ENCODE assay signal across 8 mouse cellular contexts in genomic region chr14:30624277-30624721, GRCm38 (mm10). TPM values are rescaled to one million over a fixed set of nuclear protein-coding genes. Genes with fewer than 3 reads are reported as not detected.
DNase-seq lines count a peak whose midpoint lies in the region; ATAC-seq lines count a peak whose summit lies in the region.

No protein-coding gene starts in this region.

- peak overlapping the region; percentile 75 for H3K4me3 ChIP-seq in erythroblast, embryonic 14.5 days (replicated peaks)
- peak overlapping the region; percentile 69 for H3K4me3 ChIP-seq in forebrain, embryonic 15.5 days
- H3K4me3 ChIP-seq in liver, embryonic 15.5 days (replicated peaks) = peak overlapping the region; percentile 68

- H3K27me3 ChIP-seq in erythroblast, embryonic 14.5 days (ENCODE audit: control insufficient read depth) = peaks cover 13% of the 10 kb centered on the region
- H3K27me3 ChIP-seq in forebrain, embryonic 15.5 days = no peaks in the 10 kb centered on the region
- H3K27me3 ChIP-seq in liver, embryonic 15.5 days = peaks cover 9% of the 10 kb centered on the region; the same call in 1 of the 2 replicates

- WGBS in forebrain, embryonic 15.5 days = 55% methylated on average over 8 of the region's 8 CpGs
- WGBS in liver, embryonic 15.5 days (ENCODE audit: insufficient replicate concordance) = 26% methylated on average over 8 of the region's 8 CpGs

- peak; percentile 50 for DNase-seq in 416B (ENCODE audit: low read depth)
- DNase-seq in yolk sac, embryonic 10.5 days (ENCODE audit: low spot score) = no peak
- DNase-seq in cerebellum, adult 11-12 months = no peak
- DNase-seq in urinary bladder, postnatal 25 days (ENCODE audit: low spot score) = no peak

- no peaks in the 10 kb centered on the region for H3K9me3 ChIP-seq in erythroblast, embryonic 14.5 days (ENCODE audit: control insufficient read depth, low read length)
- no peaks in the 10 kb centered on the region for H3K9me3 ChIP-seq in forebrain, embryonic 15.5 days
- H3K9me3 ChIP-seq in liver, embryonic 15.5 days (replicated peaks) = no peaks in the 10 kb centered on the region

- peaks cover 2% of the 10 kb centered on the region; the same call in 1 of the 2 replicates for H3K36me3 ChIP-seq in erythroblast, embryonic 14.5 days (ENCODE audit: control insufficient read depth)
- no peaks in the 10 kb centered on the region for H3K36me3 ChIP-seq in forebrain, embryonic 15.5 days
- H3K36me3 ChIP-seq in liver, embryonic 15.5 days (replicated peaks) = no peaks in the 10 kb centered on the region

- H3K9ac ChIP-seq in forebrain, embryonic 15.5 days (replicated peaks) = no peak overlapping the region
- 0 out of 2 replicates have a peak overlapping the region, but pooled peaks have one; percentile 57 for H3K9ac ChIP-seq in liver, embryonic 15.5 days

- peaks cover 35% of the 10 kb centered on the region for H3K4me1 ChIP-seq in erythroblast, embryonic 14.5 days (ENCODE audit: control insufficient read depth)
- peaks cover 21% of the 10 kb centered on the region; the same call in 1 of the 2 replicates for H3K4me1 ChIP-seq in forebrain, embryonic 15.5 days
- H3K4me1 ChIP-seq in liver, embryonic 15.5 days (replicated peaks) = peaks cover 60% of the 10 kb centered on the region

- no peak for ATAC-seq in erythroblast, adult 5-6 weeks (replicated peaks; ENCODE audit: low FRiP score, poor library complexity, severe bottlenecking)
- no peak for ATAC-seq in forebrain, embryonic 15.5 days (replicated peaks)
- no peak for ATAC-seq in liver, embryonic 15.5 days (ENCODE audit: insufficient read depth)

- H3K4me2 ChIP-seq in forebrain, embryonic 15.5 days (replicated peaks) = peak overlapping the region; percentile 71
- H3K4me2 ChIP-seq in liver, embryonic 15.5 days = peak overlapping the region; percentile 92

- no peak overlapping the region for H3K27ac ChIP-seq in forebrain, embryonic 15.5 days (replicated peaks)
- H3K27ac ChIP-seq in liver, embryonic 15.5 days (replicated peaks) = peak overlapping the region; percentile 56; the same call in 1 of the 2 replicates

RNA-seq across cellular contexts. Expression of gene Prkcd, which starts 1.7 kb away (rescaled TPM):
- 0.24 and 0.41 TPM in 2 replicates for polyA plus RNA-seq in erythroblast, embryonic 14.5 days (2012)
- 35.5 and 43.7 TPM in 2 replicates for total RNA-seq in erythroblast, adult 5-6 weeks (2015; ENCODE audit: low replicate concordance)
- total RNA-seq in erythroblast, adult 5-6 weeks (2017; ENCODE audit: low replicate concordance) = 39.9 and 41.3 TPM in 2 replicates
- polyA plus RNA-seq in forebrain, embryonic 15.5 days (2015; fragmentation: Nextera tagmentation; extraction: Ambion mirVana) = 32.1 and 32.3 TPM in 2 replicates
- polyA plus RNA-seq in liver, embryonic 15.5 days (2015; fragmentation: Nextera tagmentation; extraction: Ambion mirVana) = 20.0 and 21.5 TPM in 2 replicates

RNA-seq across cellular contexts. Expression of gene Rft1, which starts 29.9 kb away (rescaled TPM):
- 0.02 and 0.05 TPM in 2 replicates for polyA plus RNA-seq in erythroblast, embryonic 14.5 days (2012)
- 1.2 and 2.5 TPM in 2 replicates for total RNA-seq in erythroblast, adult 5-6 weeks (2015; ENCODE audit: low replicate concordance)
- 2.1 and 2.7 TPM in 2 replicates for total RNA-seq in erythroblast, adult 5-6 weeks (2017; ENCODE audit: low replicate concordance)
- polyA plus RNA-seq in forebrain, embryonic 15.5 days (2015; fragmentation: Nextera tagmentation; extraction: Ambion mirVana) = 8.0 and 9.9 TPM in 2 replicates
- 3.8 and 4.3 TPM in 2 replicates for polyA plus RNA-seq in liver, embryonic 15.5 days (2015; fragmentation: Nextera tagmentation; extraction: Ambion mirVana)

Comparison
In these comparisons a context has a peak if more than half of its experiments do, and no peak if none do; other contexts are left out.
1. RNA of gene Prkcd, which starts 1.7 kb away (polyA plus RNA-seq): 32.1 to 32.3 TPM in forebrain, embryonic 15.5 days and 20.0 to 21.5 TPM in liver, embryonic 15.5 days; 0.24 to 0.41 TPM in erythroblast, embryonic 14.5 days; every median in the first group is over 10 times any median in the second.
2. Peak in every context shown above with its lines, with median percentiles within 50 percentile points of each other: H3K4me3 ChIP-seq.